Mouse (Mus musculus) retina, postnatal 1 day (tissue): ENCODE measurements around the gene Izumo4.
A peak's percentile ranks its signal among the peaks of the same experiment; 100 is the strongest.

Experiments used
- DNase-seq: peaks from one replicate; pipeline ENCODE4 v3.0.0-alpha.2; 2012

Gene Izumo4

DNA sequence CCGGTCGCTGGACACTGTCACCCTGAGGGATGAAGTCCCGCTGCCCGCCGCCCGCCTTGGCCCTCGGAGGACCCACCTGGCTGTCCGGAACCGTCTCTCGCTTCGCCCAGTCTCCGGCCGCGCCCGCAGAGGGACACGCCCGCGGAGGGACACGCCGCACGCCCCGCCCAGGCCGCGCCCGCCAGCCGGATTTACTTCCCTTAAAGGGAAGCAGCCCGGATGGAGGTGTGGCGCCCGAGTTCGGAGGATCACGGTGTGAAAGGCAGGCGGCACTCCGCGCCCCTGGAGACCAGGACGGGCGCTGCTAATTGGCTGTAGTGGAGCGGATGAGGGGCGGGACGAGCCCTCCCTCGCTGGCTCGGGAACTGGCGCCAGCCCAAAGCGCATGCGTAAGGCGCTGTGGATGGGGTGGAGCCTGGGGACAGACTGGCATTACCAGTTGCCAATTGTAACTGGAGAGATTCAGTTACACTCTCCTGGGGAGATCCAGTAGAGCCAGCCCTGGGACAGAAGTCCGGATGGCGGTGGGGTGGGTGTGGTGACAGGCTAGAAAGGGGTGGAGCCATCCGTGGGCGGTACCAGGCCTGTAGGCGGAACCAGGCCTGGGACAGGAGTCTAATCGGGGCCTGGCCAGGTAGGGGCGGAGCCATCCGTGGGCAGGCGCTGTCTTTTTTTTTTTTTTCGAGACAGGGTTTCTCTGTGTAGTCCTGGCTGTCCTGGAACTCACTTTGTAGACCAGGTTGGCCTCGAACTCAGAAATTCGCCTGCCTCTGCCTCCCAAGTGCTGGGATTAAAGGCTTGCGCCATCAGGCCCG lies at the start of gene Izumo4, which contains the start of gene Mob3a:
TSS of gene Izumo4 (plus strand) at position 464 of the 815 bp plus-strand sequence.
TSS of gene Mob3a (minus strand) at position 257 of the 815 bp plus-strand sequence.
- DNase-seq: peak; percentile 99

DNA sequence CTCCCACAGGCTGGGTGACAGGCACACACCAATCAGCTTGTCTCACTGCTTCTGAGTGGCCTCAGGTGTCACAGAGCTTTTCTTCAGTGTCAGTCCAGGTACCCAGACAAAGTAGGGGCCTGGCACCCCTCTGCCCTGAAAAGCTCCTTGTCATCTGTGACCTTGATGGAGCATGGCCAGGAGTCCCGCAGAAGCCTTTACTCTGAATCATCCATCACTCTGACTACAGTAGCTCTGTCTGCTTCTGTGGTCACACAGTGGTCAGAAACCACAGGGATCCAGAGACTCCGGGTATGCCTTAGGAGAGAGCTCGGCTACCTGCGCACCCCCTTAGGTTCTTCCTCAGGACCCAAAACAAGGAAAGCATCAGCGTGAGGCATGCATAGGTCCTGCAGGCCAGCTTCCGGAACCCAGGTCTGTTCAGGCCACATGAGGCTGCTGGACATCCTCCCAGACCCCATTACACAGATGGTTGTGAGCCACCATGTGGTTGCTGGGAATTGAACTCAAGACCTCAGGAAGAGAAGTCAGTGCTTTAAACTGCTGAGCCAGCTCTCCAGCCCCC lies 48.7 kb upstream of the Izumo4 start:
- DNase-seq: no peak

DNA sequence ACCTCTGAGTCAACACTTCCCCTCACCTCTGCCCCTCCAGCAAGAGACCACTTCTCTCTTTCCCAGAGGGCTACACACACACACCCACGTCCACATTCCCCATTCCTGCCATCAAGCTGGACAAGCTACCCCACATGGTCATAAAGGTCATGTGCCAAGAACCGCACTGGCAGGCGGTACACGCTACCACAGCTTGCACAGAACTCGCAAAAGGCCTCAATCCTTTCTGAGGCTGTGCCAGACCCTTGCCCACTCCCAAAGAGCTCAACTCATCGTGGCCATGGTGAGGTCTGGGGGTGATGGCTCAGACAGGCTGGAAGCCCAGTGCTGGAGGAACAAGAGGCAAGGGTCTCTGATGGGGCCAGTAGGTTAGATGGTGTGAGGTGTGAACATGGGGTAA lies 47.1 kb upstream of the Izumo4 start:
- DNase-seq: no peak

DNA sequence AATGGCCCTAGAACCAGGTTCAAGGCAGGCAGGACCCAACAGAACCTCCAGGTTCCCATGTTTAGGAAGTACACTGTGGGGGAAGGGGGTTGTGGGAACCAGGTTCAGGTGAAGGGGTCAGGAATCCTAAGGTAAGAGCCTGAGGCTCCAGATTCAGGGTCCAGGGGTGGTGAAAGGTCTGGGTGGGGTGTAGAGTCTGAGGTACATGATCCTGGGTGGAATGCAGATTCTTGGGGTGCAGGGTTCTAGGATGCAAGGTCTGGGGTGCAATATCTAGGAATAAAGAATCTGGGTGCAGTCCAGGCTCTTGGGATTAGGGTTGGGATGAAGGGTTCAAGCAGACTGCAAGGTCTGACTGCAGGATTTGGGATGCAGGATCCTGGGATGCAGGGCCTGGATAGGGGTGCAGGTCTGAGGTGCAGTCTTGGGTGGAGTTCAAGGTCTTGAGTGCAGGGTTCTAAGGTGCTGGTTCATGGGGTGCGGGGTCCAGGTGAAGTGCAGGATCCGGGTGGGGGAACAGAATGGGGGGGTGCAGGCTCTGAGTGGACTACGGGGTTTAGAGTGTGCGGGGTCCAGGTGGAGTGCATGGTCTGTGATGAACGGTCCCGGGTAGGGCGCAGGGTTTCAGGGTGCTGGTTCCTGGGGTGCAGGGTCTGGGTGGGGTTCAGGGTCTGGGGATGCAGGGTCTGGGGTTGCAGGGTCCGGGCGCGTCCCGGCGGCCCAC lies 46.4 kb upstream of the Izumo4 start:
- no peak for DNase-seq

DNA sequence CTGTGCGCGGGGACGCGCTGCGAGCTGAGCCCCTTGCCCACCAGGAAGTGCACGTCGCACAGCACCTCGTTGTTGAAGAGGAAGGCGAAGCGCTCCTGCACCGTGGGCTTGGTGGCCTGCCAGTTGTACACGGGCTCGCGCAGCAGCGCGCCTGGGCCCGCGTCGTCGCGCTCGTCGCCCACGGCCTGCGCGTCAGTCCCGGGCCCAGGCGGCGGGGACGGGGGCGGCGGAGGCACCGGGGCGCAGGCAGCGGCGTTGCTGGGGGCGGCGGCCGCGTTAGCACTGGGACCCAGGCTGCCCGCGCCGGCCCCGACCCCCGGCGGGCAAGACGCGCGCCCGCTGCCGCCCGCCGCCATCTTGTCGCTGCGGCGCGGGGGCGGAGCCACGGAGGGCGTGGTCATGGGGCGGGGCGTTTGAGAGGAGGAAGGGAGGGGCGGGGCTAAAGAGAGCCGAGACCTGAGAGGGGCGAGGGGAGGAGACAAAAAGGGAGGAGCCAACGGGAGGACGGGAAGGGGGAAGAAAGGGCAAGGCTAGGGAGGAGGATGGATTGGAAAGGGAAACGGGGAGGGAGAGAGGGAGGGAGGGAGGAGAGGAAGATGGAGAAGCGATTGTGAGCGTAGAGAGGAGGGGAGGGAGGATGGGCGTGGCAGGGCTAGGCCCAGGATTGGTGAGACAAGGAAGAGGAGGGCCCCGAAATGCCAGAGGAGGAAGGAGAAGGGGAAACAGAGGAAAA lies 45.7 kb upstream of the Izumo4 start:
- DNase-seq: peak; percentile 99

DNA sequence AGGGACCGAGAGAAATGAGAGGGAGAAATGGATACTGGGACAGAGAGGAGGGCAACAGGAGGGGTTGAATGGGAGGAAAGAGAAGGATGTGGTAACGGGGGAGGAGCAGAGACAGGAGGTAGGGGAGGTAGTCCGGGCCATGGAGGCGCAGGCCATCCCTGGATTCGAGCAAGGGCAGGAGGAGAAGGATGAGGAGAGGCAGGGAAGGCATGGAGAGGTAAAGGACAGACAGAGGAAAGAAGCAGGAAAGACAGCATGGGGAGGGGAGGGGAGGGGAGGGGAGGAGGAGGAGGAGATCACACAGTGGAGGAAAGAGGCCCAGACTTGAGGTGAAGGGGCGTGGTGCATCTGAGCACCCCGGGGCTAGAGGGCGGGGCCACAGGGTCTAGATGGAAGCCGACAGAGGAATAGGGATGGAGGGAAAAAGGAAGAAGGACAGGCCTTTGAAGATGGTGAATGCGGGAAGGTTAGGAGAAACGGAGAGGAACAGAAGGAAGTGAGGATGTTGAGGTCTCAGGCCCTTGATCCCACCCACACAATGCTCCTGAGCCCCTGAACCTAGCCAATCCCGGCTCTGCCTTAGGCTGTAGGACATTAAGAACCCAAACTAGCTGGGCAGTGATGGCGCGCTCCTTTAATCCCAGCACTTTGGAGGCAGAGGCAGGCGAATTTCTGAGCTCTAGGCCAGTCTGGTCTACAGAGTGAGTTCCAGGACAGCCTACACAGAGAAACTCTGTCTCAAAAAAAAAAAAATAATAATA lies 44.9 kb upstream of the Izumo4 start, which contains the start of gene Btbd2:
TSS of gene Btbd2 (minus strand) at position 209 of the 761 bp plus-strand sequence.
- no peak for DNase-seq

DNA sequence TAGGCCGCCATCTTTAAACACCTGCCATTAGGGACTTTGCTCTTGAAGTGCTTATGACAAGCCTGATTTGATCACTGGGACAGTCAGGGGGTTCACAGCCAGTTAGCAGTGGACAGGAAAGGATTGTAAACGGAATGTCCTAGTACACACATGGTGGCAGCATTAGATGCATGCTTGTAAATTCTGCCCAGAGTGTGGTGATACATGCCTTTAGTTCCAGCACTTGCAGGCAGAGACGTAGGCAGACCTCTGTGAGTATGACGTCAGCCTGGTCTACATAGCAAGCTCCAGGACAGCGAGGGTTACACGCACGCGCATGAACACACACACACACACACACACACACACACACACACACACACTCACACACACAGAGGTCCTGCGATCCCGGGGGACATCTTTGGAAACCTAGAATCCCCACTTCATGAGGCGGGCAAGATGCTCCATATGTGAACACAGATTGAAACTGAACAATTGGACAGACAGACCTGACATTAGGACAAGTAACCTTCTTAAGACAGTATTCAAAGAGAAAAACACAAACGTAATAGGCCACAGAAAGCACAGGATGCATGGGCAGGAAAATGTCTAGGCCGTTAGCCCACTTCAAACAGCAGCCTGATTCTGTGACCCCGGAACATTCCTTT lies 43.7 kb upstream of the Izumo4 start:
- DNase-seq: no peak

DNA sequence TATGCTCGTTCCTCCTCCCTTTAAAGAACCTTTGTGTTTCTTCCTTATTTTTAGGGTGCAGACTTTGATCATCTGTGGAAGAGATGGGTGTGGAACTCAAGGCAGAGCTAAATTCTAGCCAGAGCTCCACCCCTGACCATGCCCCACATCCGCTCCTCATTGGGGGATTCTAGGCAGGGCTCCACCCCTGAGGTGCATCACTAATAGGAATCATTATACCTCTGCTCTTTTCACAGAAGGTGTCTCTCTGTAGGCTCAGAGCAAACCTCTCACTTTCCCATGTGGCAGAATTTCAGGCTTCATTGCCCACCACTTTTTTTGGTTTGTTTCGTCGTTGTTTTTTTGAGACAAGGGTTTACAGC lies 43.2 kb upstream of the Izumo4 start:
- no peak for DNase-seq

DNA sequence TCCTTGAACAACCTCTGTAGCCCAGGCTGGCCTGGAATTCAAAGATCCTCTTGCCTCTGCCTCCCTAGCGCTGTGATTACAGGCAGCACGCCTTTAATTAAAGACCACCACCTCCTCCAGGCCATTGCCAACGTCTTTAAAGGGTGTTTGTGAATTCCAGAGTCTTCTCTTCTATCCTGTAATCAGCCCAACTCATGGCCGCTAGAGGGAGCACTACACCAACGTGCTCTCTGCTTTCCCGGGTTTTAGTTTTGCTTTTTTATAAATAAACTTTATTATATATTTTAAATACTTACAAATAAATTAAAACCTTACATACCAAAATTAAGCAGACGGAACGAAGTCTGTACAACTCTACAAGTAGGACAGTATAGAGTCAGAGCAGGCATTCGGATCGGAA lies 42.8 kb upstream of the Izumo4 start:
- peak; percentile 80 for DNase-seq

DNA sequence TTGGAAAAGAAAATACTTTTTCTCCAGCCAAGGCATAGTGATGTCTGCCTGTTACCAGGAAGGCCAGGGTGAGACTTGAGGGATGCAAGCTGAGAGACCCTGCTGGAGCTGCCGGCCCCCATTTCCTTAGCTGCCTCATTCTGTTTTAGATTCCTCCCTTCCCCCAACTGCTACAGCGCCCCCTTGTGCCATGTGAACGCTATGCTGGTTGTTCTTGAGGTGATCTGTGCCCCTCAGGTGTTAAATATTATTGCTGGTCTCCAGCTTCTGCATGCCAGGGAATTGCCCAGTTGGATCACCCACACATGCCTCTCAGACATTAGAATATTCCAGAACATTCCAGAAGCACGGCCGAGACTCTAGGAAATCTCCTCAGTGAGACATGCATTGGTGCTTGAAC lies 40.8 kb upstream of the Izumo4 start:
- peak; percentile 73 for DNase-seq

DNA sequence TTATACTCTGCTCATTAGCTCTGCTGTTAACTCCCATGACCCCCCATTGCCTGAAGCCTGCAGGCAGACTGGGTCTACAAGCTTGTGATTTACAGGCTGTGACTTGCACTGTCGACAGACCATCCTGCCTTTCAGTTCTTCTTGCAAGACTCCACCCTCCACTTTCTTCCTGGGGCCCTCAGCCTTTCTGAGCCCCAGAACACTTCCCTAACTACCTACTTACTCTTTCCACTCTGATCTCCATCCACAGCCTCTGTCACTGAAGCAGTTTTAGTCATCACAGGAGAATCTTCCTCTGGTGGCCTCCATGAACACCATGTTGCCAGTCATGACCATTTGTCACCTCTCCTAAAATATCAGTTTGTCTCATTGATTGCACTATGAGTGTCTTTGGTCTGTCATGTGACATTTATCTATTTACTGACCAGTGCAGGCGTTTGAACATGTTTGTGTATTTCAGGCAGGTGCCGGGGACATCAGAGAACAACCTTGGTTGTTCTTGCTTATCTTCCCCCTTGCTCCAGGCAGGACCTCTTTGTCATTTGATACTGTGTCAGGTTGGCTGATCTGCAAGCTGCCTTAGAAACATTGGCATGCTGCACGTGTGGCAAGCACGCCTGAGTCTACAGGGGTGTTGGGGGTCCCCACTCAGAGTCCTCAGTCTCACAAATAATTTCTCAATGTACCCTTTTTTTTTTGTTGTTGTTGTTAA lies 38.3 kb upstream of the Izumo4 start:
- DNase-seq: no peak

DNA sequence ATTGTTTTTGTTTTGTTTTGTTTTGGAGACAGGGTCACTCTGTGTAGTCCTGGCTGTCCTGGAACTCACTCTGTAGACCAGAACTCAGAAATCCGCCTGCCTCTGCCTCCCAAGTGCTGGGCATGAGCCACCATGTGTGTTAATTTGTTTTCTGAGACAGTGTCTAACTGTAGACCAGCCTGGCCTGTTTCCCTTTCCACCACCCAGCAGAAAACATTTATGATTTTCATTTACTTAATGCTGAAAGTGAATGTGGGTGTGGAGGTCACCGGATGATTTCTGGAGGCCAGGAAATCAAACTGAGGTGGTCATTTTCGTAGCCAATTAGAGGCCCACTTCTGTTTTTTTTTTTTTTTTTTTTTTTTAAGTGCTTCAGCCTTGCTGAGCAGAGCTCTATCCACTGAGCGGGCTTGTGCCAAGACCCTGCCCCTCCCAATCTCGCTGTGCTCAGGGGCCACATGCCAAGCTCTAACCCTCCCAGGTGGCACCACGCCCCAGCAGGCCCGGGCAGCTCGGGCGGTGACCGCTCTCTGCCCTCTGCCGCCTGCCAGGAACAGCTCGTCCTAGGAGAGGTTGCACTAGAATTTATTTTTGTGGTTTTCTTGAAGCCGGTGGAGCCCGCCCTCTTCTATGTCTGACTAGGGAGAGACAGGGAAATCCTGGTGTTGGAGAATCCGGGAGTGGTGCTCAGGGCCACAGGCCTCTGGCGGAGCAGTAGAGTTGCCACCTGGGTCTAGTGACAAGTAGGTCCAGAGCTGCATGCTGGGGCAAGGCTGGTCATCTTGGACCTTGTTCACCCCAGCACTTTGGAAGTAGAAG lies 37.6 kb upstream of the Izumo4 start:
- DNase-seq: no peak

DNA sequence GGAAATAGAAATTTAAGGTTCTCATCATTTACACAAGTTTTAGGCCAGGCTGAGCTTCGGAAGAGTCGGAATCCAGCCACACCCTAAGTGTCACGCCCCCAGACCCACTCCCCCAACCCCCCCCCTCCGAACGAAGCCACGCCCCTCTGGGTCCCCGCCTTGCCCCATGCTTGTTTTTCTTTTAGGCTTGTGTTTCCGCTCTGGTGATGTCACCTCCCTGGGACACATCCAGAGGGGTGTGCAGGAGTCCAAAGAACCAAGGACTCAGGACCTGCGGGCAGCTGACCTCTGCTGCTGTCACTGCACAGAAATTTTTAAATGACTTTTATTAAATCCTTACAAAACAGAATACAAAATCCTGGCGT lies 37.0 kb upstream of the Izumo4 start:
- no peak for DNase-seq

DNA sequence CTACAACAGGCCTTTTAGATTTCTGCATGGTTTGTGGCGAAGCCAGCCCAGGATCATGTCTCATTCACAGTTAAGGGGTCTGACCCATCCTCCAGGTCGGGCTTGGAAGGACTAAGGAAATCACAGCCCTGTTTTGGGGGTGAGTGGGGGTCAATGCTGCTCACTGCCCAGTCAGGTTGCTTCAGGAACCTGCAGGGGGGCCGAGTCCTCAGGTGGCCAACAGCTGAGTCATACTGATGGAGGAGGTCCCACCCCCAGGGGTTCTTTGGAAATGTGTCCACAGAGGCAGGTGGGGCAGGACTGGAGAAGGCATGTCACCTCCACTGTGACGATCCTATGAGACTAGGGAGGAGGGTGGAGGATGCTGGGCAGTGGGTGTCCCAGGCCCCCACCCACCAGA lies 36.5 kb upstream of the Izumo4 start:
- DNase-seq: no peak

DNA sequence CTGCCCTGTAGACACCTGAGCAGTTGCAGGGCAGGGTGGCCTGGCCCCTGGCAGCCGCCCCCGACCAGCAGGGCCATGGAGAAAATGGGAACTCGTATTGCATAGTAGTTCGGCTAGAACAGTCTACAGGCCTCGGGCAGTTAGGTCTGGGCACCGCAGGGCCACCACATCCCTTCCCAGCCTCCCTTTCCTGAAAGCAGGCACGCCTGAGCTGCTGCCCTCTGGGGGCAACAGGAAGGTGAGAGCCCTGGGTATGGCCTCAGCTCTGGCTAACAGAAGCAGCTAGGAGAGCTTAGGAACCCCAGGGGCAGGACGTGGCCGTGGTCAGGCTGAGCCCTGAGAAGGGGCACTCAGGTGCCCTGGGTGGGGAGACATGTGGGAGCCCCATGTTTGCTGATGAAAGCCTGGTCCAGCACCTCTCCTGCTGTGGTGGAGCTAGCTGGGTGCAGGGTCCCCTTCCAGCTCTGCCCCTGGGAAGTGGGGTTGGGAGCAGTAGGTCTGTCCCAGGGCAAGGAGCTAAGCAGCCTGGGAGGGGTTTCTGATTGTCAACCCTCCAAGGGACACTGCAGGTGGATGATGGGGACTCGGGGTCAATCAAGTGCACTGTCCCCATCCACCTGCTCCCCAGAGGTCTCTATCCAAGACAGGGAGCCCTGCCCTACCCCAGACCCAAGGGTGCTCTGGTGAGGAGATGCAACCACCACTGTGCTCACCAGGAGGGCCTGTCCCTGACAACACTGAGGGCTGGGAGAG lies 35.8 kb upstream of the Izumo4 start:
- DNase-seq: no peak

DNA sequence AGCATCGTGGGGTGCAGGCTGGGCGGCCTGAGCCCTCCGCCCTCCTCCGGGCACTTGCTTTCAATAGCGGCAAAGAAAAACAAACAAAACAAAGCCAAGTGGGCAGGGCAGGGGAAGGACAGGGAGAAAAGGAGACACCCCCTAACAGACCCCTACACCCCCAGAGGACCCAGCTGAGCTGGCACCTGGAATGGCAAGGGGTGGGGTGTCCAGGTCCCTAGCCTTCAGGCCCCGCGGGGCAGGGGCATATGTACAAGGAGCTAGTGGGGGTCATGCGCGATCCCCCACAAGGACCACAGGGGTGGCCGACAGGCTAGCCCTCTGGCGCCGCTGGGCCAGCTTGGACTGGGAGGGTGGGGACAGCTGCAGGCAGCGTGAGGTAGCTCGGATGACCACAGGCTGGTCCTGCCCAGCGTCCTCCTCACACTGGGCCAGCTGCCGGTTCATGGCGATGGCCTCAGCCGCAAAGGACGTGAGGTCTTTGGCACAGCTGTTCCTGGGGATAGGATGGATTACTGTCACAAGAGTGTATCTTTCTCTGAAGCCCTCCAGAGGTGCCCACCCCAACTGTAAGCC lies 35.1 kb upstream of the Izumo4 start:
- DNase-seq: no peak

DNA sequence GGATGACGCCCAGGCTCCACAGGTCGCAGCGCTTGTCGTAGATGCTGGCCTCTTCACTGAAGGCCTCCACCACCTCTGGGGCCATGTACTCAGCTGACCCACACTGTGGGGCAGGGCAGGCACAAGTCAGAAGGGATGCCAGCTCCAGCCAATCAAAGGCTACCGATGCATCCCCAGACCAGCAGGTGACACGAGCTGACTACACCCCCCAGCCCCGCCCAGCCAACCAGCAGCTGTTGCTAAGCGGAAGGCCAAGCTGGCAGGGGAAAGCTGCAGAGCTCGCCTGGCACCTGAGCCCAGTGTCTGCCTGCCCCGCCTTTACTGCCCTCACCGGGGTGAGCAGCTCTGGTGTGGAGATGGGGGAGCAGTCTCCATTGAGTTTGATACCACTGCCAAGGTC lies 33.4 kb upstream of the Izumo4 start:
- no peak for DNase-seq

DNA sequence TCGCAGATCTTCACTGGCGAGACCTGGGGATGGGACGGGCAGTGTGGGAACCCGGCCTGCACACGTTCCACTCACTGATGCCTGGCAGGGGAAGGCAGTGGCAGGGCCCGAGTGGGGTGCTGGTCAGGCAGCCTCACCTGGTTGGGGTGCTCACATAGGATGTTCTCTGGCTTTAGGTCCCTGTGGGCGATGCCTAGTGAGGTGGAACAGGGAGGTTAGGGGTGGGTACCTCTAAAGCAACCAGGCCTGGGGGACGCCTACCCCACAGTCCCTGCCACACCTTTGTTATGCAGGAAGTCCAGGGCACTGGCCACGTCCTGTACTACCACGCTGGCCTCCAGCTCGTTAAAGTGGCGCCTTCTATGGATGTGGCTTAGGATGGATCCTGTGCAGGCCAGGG lies 33.0 kb upstream of the Izumo4 start:
- no peak for DNase-seq
